ENCODE assay signal across 13 mouse cellular contexts in the genomic region with DNA sequence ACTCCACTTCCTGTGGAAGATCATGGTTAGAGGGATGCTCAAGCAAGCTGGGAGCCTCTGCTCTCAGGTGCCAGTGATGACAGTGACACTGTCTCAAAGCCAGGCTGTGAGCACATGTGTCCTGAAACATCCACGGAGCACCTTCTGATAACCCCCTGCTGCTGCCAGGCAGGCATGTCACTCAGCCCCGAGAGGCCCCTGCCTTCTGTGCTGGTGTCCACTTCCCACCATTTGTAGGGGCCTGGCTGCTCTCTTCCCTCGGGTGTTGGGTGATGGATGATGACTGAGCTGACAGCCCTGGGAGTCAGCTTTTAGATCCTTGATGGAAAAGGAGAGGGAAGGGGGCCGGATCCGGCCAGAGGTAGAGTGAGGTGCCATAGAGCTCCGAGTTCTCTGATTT. TPM values are rescaled to one million over a fixed set of nuclear protein-coding genes. Genes with fewer than 3 reads are reported as not detected.
DNase-seq lines count a peak whose midpoint lies in the region; ATAC-seq and TF ChIP-seq lines count a peak whose summit lies in the region.
"Had no signal": no experiment of that assay in that cellular context is flagged by ENCODE, and none has a peak within 500 bp of the region (broad histone marks: within the 10 kb centered on the region; RNA-seq: fewer than 3 reads in every experiment).

No protein-coding gene starts in this region.

- peak overlapping the region; percentile 82 for H3K4me2 ChIP-seq in heart, embryonic 12.5 days
- peak overlapping the region; percentile 83 for H3K4me2 ChIP-seq in lung, embryonic 14.5 days
- peak overlapping the region; percentile 82 for H3K4me2 ChIP-seq in embryonic facial prominence, embryonic 13.5 days
- peak overlapping the region; percentile 67 for H3K4me2 ChIP-seq in limb, embryonic 12.5 days

- peaks cover 65% of the 10 kb centered on the region for H3K4me1 ChIP-seq in heart, embryonic 12.5 days (replicated peaks)
- H3K4me1 ChIP-seq in lung, embryonic 14.5 days (ENCODE audit: insufficient read depth) = peaks cover 16% of the 10 kb centered on the region
- peaks cover 80% of the 10 kb centered on the region for H3K4me1 ChIP-seq in embryonic facial prominence, embryonic 13.5 days
- H3K4me1 ChIP-seq in limb, embryonic 12.5 days (replicated peaks) = peaks cover 67% of the 10 kb centered on the region

- DNase-seq in heart, postnatal 10 days = no peak
- DNase-seq in lung, embryonic 14.5 days = peak; percentile 39
- DNase-seq in lung, postnatal 14 days = no peak
- DNase-seq in spleen, postnatal 36 days (ENCODE audit: low spot score in 2 of 2) = no peak
- DNase-seq: adrenal gland, adult 2 months; cerebellum, postnatal 14 days; gastrocnemius, postnatal 10 days; lung, postnatal 36 days had no signal

- H3K4me3 ChIP-seq in heart, embryonic 12.5 days = peak overlapping the region; percentile 82
- peak overlapping the region; percentile 64; the same call in 1 of the 2 replicates for H3K4me3 ChIP-seq in lung, embryonic 14.5 days (ENCODE audit: low read depth, low read length)
- H3K4me3 ChIP-seq in embryonic facial prominence, embryonic 13.5 days = peak overlapping the region; percentile 79
- peak overlapping the region; percentile 97 for H3K4me3 ChIP-seq in limb, embryonic 12.5 days (replicated peaks)

- peak overlapping the region; percentile 98 for H3K9ac ChIP-seq in heart, embryonic 12.5 days
- H3K9ac ChIP-seq in lung, embryonic 14.5 days = no peak overlapping the region
- H3K9ac ChIP-seq in embryonic facial prominence, embryonic 13.5 days = peak overlapping the region; percentile 98
- peak overlapping the region; percentile 98 for H3K9ac ChIP-seq in limb, embryonic 12.5 days (replicated peaks)

- no peaks in the 10 kb centered on the region for H3K9me3 ChIP-seq in heart, embryonic 12.5 days (replicated peaks)
- H3K9me3 ChIP-seq in lung, embryonic 14.5 days (ENCODE audit: low read depth, low read length) = no peaks in the 10 kb centered on the region
- no peaks in the 10 kb centered on the region for H3K9me3 ChIP-seq in embryonic facial prominence, embryonic 13.5 days
- no peaks in the 10 kb centered on the region for H3K9me3 ChIP-seq in limb, embryonic 12.5 days

- no peaks in the 10 kb centered on the region for H3K36me3 ChIP-seq in heart, embryonic 12.5 days
- no peaks in the 10 kb centered on the region for H3K36me3 ChIP-seq in lung, embryonic 14.5 days (ENCODE audit: insufficient read depth)
- no peaks in the 10 kb centered on the region for H3K36me3 ChIP-seq in embryonic facial prominence, embryonic 13.5 days
- H3K36me3 ChIP-seq in limb, embryonic 12.5 days = peaks cover 6% of the 10 kb centered on the region

- peak; percentile 46; the same call in 1 of the 2 replicates for ATAC-seq in heart, embryonic 12.5 days (ENCODE audit: insufficient number of reproducible peaks, low FRiP score)
- no peak for ATAC-seq in lung, embryonic 14.5 days (ENCODE audit: insufficient read depth)
- ATAC-seq in embryonic facial prominence, embryonic 13.5 days (ENCODE audit: insufficient number of reproducible peaks, insufficient read depth, low FRiP score, low TSS enrichment, low read depth) = 0 out of 2 replicates have a peak, but pooled peaks have one; percentile 21
- no peak for ATAC-seq in limb, embryonic 12.5 days (ENCODE audit: insufficient number of reproducible peaks, insufficient read depth, low FRiP score, low TSS enrichment, low read depth)
- ATAC-seq: inflammation-experienced regulatory T-cells, adult 6 months had no signal

- no peak for TF ChIP-seq CTCF in lung, embryonic 14.5 days (IDR thresholded peaks at IDR 0.05; ENCODE audit: low read depth)

- peak overlapping the region; percentile 87 for H3K27ac ChIP-seq in heart, embryonic 12.5 days (ENCODE audit: poor library complexity, severe bottlenecking)
- no peak overlapping the region; the same call in 1 of the 2 replicates for H3K27ac ChIP-seq in lung, embryonic 14.5 days (ENCODE audit: low read depth)
- peak overlapping the region; percentile 92 for H3K27ac ChIP-seq in embryonic facial prominence, embryonic 13.5 days
- H3K27ac ChIP-seq in limb, embryonic 12.5 days = peak overlapping the region; percentile 94

- intact Hi-C loops in heart, postnatal 10 days (cut with DNase I) = no loop called here

- WGBS in heart, embryonic 12.5 days = 11% methylated on average over 6 of the region's 6 CpGs
- WGBS in lung, embryonic 14.5 days = 5% methylated on average over 6 of the region's 6 CpGs
- 11% methylated on average over 6 of the region's 6 CpGs for WGBS in embryonic facial prominence, embryonic 13.5 days
- WGBS in limb, embryonic 12.5 days = 4% methylated on average over 6 of the region's 6 CpGs

- H3K27me3 ChIP-seq in heart, embryonic 12.5 days (replicated peaks) = 0 out of 2 replicates have a peak, but pooled peaks cover 4% of the 10 kb centered on the region
- H3K27me3 ChIP-seq in lung, embryonic 14.5 days (ENCODE audit: insufficient read depth, low read length) = peaks cover 32% of the 10 kb centered on the region
- H3K27me3 ChIP-seq in embryonic facial prominence, embryonic 13.5 days = peaks cover 5% of the 10 kb centered on the region
- no peaks in the 10 kb centered on the region; the same call in 1 of the 2 replicates for H3K27me3 ChIP-seq in limb, embryonic 12.5 days

RNA-seq across cellular contexts. Expression of a gene that starts 12.0 kb away (rescaled TPM):
- 58.8 and 63.9 TPM in 2 replicates for polyA plus RNA-seq in heart, embryonic 12.5 days (2016; fragmentation: Nextera tagmentation; extraction: Ambion mirVana)
- 1 to 10 TPM; 3.1 to 4.9 TPM for total RNA-seq in heart, postnatal 10 days (2021)
- polyA plus RNA-seq in lung, embryonic 14.5 days (2014; fragmentation: Nextera tagmentation; extraction: Ambion mirVana) = 15.7 and 15.9 TPM in 2 replicates
- polyA plus RNA-seq in embryonic facial prominence, embryonic 13.5 days (2015; fragmentation: Nextera tagmentation; extraction: Ambion mirVana) = 103 and 107 TPM in 2 replicates
- polyA plus RNA-seq in limb, embryonic 12.5 days (2016; fragmentation: Nextera tagmentation; extraction: Ambion mirVana) = 194 and 201 TPM in 2 replicates
- total RNA-seq: CH12.LX had no signal
- polyA plus RNA-seq: inflammation-experienced regulatory T-cells, adult 6 months had no signal

RNA-seq across cellular contexts. Expression of a gene that starts 16.6 kb away (rescaled TPM):
- polyA plus RNA-seq in heart, embryonic 12.5 days (2016; fragmentation: Nextera tagmentation; extraction: Ambion mirVana) = 24.2 and 25.5 TPM in 2 replicates
- total RNA-seq in heart, postnatal 10 days (2021) = 10 to 100 TPM; 12.0 to 13.5 TPM
- 32.1 and 34.5 TPM in 2 replicates for polyA plus RNA-seq in lung, embryonic 14.5 days (2014; fragmentation: Nextera tagmentation; extraction: Ambion mirVana)
- 39.5 and 47.3 TPM in 2 replicates for polyA plus RNA-seq in embryonic facial prominence, embryonic 13.5 days (2015; fragmentation: Nextera tagmentation; extraction: Ambion mirVana)
- 44.9 and 47.4 TPM in 2 replicates for polyA plus RNA-seq in limb, embryonic 12.5 days (2016; fragmentation: Nextera tagmentation; extraction: Ambion mirVana)

RNA-seq across cellular contexts. Expression of a gene that starts 39.1 kb away (rescaled TPM):
- 77.2 and 78.8 TPM in 2 replicates for polyA plus RNA-seq in heart, embryonic 12.5 days (2016; fragmentation: Nextera tagmentation; extraction: Ambion mirVana)
- 10 to 100 TPM; 41.3 to 41.9 TPM for total RNA-seq in heart, postnatal 10 days (2021)
- polyA plus RNA-seq in lung, embryonic 14.5 days (2014; fragmentation: Nextera tagmentation; extraction: Ambion mirVana) = 88.3 and 96.0 TPM in 2 replicates
- polyA plus RNA-seq in embryonic facial prominence, embryonic 13.5 days (2015; fragmentation: Nextera tagmentation; extraction: Ambion mirVana) = 94.9 and 105 TPM in 2 replicates
- polyA plus RNA-seq in limb, embryonic 12.5 days (2016; fragmentation: Nextera tagmentation; extraction: Ambion mirVana) = 103 and 108 TPM in 2 replicates

RNA-seq across cellular contexts. Expression of a gene that starts 43.3 kb away (rescaled TPM):
- polyA plus RNA-seq in heart, embryonic 12.5 days (2016; fragmentation: Nextera tagmentation; extraction: Ambion mirVana) = 1.0 and 2.2 TPM in 2 replicates
- 1 to 10 TPM in 1 of 2 experiments, under 1 TPM in 1; 0.93 to 1.7 TPM for total RNA-seq in heart, postnatal 10 days (2021)
- 3.9 and 4.3 TPM in 2 replicates for polyA plus RNA-seq in lung, embryonic 14.5 days (2014; fragmentation: Nextera tagmentation; extraction: Ambion mirVana)
- polyA plus RNA-seq in embryonic facial prominence, embryonic 13.5 days (2015; fragmentation: Nextera tagmentation; extraction: Ambion mirVana) = 2.8 and 2.9 TPM in 2 replicates
- 3.1 and 5.4 TPM in 2 replicates for polyA plus RNA-seq in limb, embryonic 12.5 days (2016; fragmentation: Nextera tagmentation; extraction: Ambion mirVana)
- total RNA-seq: CH12.LX had no signal

Comparison
In these comparisons a context has a peak if more than half of its experiments do, and no peak if none do; other contexts are left out.
1. ATAC-seq: peak in heart, embryonic 12.5 days (single experiment) and embryonic facial prominence, embryonic 13.5 days (single experiment); none in lung, embryonic 14.5 days (single experiment) and limb, embryonic 12.5 days (single experiment).
2. Peak in every context shown above with its lines, with median percentiles within 50 percentile points of each other: H3K4me2 ChIP-seq and H3K4me3 ChIP-seq.